Mouse (Mus musculus) T-helper 17 cell (primary cell): ENCODE data around the gene Rhod.
"Not testable (repeated sequence)": the region's sequence is repeated elsewhere in the genome, so short reads cannot be mapped to it uniquely, and the experiment has no call there.

Experiments
- in situ Hi-C, 2 experiments: fragments of 300-600 bp; cut with MboI, MseI; formaldehyde crosslinking; loops; 1 replicate in 1 of 2; 2 replicates in 1 of 2; pipeline ENCODE4 v1.15.1; 2025; ENCODE audit warnings: high pct_unique_total_duplicates in 2 of 2

Gene Rhod

GRCm38 (mm10) chr19:4439161-4439801 lies at the start of gene Rhod:
TSS of gene Rhod (minus strand) at chr19:4439432.
- in situ Hi-C loops, result no loop called here

GRCm38 (mm10) chr19:4487877-4488276 lies 48.6 kb upstream of the Rhod start:
- in situ Hi-C loops, result no loop called here

- in situ Hi-C loops, result no loop called here
Observed at GRCm38 (mm10) chr19:4485006-4485405, 45.8 kb upstream of the Rhod start.

- in situ Hi-C loops, result no loop called here
Observed at GRCm38 (mm10) chr19:4482111-4482859, 43.1 kb upstream of the Rhod start.

- in situ Hi-C loops, result no loop called here
Observed at GRCm38 (mm10) chr19:4481326-4481725, 42.1 kb upstream of the Rhod start.

GRCm38 (mm10) chr19:4480041-4480440 lies 40.8 kb upstream of the Rhod start:
- in situ Hi-C loops, result no loop called here

- in situ Hi-C loops, result loop anchor here in 1 of 2 experiments (10.0 kb wide), 1 partner anchor 1507 kb away; the partner anchor contains the start of gene Slc22a20
Observed at GRCm38 (mm10) chr19:4478190-4478516, 38.9 kb upstream of the Rhod start.

- in situ Hi-C loops, result loop anchor here in 1 of 2 experiments (10.0 kb wide), 1 partner anchor 1507 kb away; the partner anchor contains the start of gene Slc22a20
Observed at GRCm38 (mm10) chr19:4477345-4478189, 38.3 kb upstream of the Rhod start, which contains the start of gene Syt12. TSS of gene Syt12 (minus strand) at chr19:4477447.

- in situ Hi-C loops, result loop anchor here in 1 of 2 experiments (10.0 kb wide), 1 partner anchor 1508 kb away; the partner anchor contains the start of gene Slc22a20
Observed at GRCm38 (mm10) chr19:4476601-4477257, 37.5 kb upstream of the Rhod start.

GRCm38 (mm10) chr19:4475224-4475925 lies 36.1 kb upstream of the Rhod start:
- in situ Hi-C loops, result loop anchor here in 1 of 2 experiments (10.0 kb wide), 1 partner anchor 1509 kb away; the partner anchor contains the start of gene Slc22a20

GRCm38 (mm10) chr19:4474739-4475138 lies 35.5 kb upstream of the Rhod start:
- in situ Hi-C loops, result loop anchor here in 1 of 2 experiments (10.0 kb wide), 1 partner anchor 1510 kb away; the partner anchor contains the start of gene Slc22a20

GRCm38 (mm10) chr19:4473549-4473948 lies 34.3 kb upstream of the Rhod start:
- in situ Hi-C loops, result loop anchor here in 1 of 2 experiments (10.0 kb wide), 1 partner anchor 1511 kb away; the partner anchor contains the start of gene Slc22a20

GRCm38 (mm10) chr19:4468363-4468762 lies 29.1 kb upstream of the Rhod start:
- in situ Hi-C loops, result no loop called here

- in situ Hi-C loops, result no loop called here
Observed at GRCm38 (mm10) chr19:4464666-4465065, 25.4 kb upstream of the Rhod start.

GRCm38 (mm10) chr19:4461981-4462380 lies 22.7 kb upstream of the Rhod start:
- in situ Hi-C loops, result no loop called here

GRCm38 (mm10) chr19:4456227-4456626 lies 17.0 kb upstream of the Rhod start:
- in situ Hi-C loops, result no loop called here

GRCm38 (mm10) chr19:4455071-4455800 lies 16.0 kb upstream of the Rhod start:
- in situ Hi-C loops, result no loop called here

GRCm38 (mm10) chr19:4454040-4454439 lies 14.8 kb upstream of the Rhod start:
- in situ Hi-C loops, result not testable (repeated sequence)

- in situ Hi-C loops, result no loop called here
Observed at GRCm38 (mm10) chr19:4452525-4452924, 13.3 kb upstream of the Rhod start.

GRCm38 (mm10) chr19:4451965-4452364 lies 12.7 kb upstream of the Rhod start:
- in situ Hi-C loops, result no loop called here
